Mouse (Mus musculus) kidney, embryonic 15.5 days (tissue): ENCODE data around the gene Hoxa6. TPM values are rescaled to one million over a fixed set of nuclear protein-coding genes. Genes with fewer than 3 reads are reported as not detected.

ENCODE experiments used
- ATAC-seq: fragments of 200-750 bp; cut with Nextera tagmentation; replicated peaks from 2 replicates; pipeline ENCODE4 v1.8.0; 2017; ENCODE audit warnings: moderate TSS enrichment; ENCODE audit not compliant: low FRiP score
- H3K27ac ChIP-seq: fragments of 300-500 bp; sonication (generic); 2 replicates; pipeline ENCODE4 v1.5.1; 2015; ENCODE audit warnings: mild to moderate bottlenecking, inconsistent platforms
- H3K27me3 ChIP-seq: fragments of 300-500 bp; sonication (generic); 2 replicates; pipeline ENCODE4 v1.6.1; 2015; ENCODE audit warnings: inconsistent platforms
- H3K36me3 ChIP-seq: fragments of 300-500 bp; sonication (generic); 2 replicates; pipeline ENCODE4 v1.6.1; 2015; ENCODE audit warnings: inconsistent platforms
- H3K4me1 ChIP-seq: fragments of 300-500 bp; sonication (generic); 2 replicates; pipeline ENCODE4 v1.6.1; 2015; ENCODE audit warnings: inconsistent platforms
- H3K4me2 ChIP-seq: fragments of 300-500 bp; sonication (generic); 2 replicates; pipeline ENCODE4 v1.6.1; 2015; ENCODE audit warnings: moderate library complexity, mild to moderate bottlenecking, inconsistent platforms
- H3K4me3 ChIP-seq: fragments of 300-500 bp; sonication (generic); replicated peaks from 2 replicates; pipeline ENCODE4 v1.5.1; 2015; ENCODE audit warnings: mild to moderate bottlenecking, inconsistent platforms
- H3K9ac ChIP-seq: fragments of 300-500 bp; sonication (generic); 2 replicates; pipeline ENCODE4 v1.6.1; 2015; ENCODE audit warnings: mild to moderate bottlenecking, inconsistent platforms
- H3K9me3 ChIP-seq: fragments of 300-500 bp; sonication (generic); replicated peaks from 2 replicates; pipeline ENCODE4 v1.6.1; 2016; ENCODE audit warnings: inconsistent platforms
- WGBS: fragments of 180-500 bp; shearing (Covaris S2); methylation state at CpG from one replicate; pipeline ENCODE4 v1.1.7; 2015; ENCODE audit warnings: mixed read lengths; 5-methylcytosine and 5-hydroxymethylcytosine counted together
- polyA plus RNA-seq: library from polyadenylated mRNA; unstranded; fragments of >200 nt; fragmentation: Nextera tagmentation; extraction: Ambion mirVana; gene quantifications from 2 replicates; pipeline ENCODE4 v1.2.1, GENCODE M21; 2015

Hoxa6 gene
- polyA plus RNA-seq, 1 experiment from 2014 or later = 4.3 TPM

DNA sequence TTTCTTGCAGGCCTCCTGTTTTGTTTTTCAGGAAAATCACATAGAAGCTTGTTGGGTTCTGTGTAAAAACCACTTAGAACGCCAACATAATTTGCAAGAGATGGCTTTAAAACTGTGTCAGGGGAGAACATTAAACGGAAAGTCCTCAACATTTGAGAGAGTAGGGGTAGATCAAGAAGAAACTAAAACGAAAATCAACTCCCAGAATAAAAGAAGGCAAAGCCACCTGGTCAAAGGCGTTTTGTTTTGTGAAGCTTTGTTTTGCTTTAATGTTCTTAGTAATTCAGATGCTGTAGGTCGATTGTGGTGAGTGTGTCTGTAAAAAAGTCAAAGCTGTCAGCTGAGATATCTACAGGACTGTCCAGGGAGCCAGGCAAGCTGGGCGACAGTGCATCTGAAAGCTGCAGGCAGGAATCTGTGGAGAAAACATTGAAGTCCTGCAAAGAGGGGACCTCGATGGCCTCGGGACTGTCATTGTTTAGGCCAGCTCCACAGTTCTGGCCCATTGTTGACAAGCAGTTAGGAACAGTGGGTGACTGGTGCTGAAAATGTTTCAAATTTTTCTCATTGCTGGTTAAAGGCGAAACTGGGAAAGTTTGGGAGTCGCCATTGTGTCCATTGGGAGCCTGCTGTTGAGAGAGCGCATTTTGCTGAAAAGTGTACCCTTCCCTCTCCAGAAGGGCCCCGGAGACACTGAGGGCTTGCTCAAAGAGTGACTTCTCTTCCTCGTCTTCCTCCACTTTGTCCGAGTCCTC, 45.7 kb downstream of the Hoxa6 start:
- 27% methylated on average over 14 of the region's 14 CpGs for WGBS
- Histone ChIP-seq H3K36me3 (no peaks in the 10 kb centered on the region), H3K9ac (no peak overlapping the region), H3K4me3 (peak overlapping the region; percentile 44), H3K27me3 (peaks cover 4% of the 10 kb centered on the region), H3K4me1 (peaks cover 92% of the 10 kb centered on the region), H3K9me3 (no peaks in the 10 kb centered on the region), H3K4me2 (peak overlapping the region; percentile 77), H3K27ac (peak overlapping the region; percentile 90)
- no peak for ATAC-seq

DNA sequence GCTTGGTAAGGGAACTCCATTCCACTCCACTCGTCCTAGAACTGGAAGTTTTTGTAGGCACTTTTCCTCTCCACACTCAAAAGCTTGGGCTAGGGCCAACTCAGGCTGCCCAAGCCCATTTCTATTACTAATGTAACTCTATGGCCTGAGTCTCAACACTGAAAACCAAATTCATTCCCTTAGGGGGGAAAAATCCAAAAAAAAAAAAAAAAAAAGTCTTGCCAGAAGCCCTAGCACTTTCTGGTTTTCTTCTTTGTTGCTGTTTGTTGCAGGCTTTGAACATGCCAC, 46.5 kb downstream of the Hoxa6 start:
- no peak overlapping the region for H3K9ac ChIP-seq
- peaks cover 92% of the 10 kb centered on the region for H3K4me1 ChIP-seq
- H3K27ac ChIP-seq = peak overlapping the region; percentile 57; the same call in 1 of the 2 replicates
- no peaks in the 10 kb centered on the region for H3K9me3 ChIP-seq
- H3K4me3 ChIP-seq = no peak overlapping the region
- H3K36me3 ChIP-seq = no peaks in the 10 kb centered on the region
- peaks cover 11% of the 10 kb centered on the region for H3K27me3 ChIP-seq
- 38% methylated on average over 1 of the region's 1 CpGs for WGBS
- ATAC-seq = no peak
- H3K4me2 ChIP-seq = peak overlapping the region; percentile 34; the same call in 1 of the 2 replicates

DNA sequence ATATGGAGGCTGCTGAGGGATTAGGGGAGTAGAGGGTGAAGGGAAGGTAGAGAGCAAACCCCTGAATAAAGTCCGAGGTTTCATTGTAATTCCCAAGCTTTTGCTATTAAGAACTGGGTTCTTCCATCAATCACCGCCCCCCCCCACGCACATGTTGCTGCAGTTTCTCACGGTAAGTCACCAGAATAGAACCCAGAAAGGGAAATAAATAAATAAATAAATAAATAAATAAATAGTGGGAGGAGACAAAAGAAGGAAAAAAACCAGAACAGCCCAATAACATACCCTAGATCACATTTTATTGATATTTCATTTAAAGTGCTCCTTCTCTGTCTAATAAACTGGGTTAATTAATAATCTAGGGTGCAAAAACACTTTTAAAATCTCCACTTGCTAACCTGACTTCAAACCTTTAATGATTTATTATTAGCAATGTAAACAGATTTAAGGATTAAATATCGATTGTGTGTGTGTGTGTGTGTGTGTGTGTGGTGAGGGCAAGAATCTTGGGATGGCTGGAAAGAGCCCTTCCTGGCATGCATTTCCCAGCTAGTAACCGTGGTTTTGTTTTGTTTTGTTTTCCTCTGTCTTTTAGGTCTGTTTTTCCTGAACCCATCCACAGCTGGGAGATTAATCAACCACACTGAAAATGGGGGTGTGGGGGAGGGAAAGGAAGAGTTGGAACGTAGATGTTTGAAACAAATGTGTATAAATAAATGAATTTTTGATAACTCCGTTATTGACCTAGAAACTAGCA, 47.0 kb downstream of the Hoxa6 start:
- 11% methylated on average over 8 of the region's 8 CpGs for WGBS
- Histone ChIP-seq H3K9me3 (no peaks in the 10 kb centered on the region), H3K4me3 (peak overlapping the region; percentile 85), H3K4me2 (peak overlapping the region; percentile 97), H3K27ac (peak overlapping the region; percentile 95), H3K27me3 (peaks cover 16% of the 10 kb centered on the region), H3K4me1 (peaks cover 92% of the 10 kb centered on the region), H3K9ac (no peak overlapping the region), H3K36me3 (no peaks in the 10 kb centered on the region)
- no peak for ATAC-seq

DNA sequence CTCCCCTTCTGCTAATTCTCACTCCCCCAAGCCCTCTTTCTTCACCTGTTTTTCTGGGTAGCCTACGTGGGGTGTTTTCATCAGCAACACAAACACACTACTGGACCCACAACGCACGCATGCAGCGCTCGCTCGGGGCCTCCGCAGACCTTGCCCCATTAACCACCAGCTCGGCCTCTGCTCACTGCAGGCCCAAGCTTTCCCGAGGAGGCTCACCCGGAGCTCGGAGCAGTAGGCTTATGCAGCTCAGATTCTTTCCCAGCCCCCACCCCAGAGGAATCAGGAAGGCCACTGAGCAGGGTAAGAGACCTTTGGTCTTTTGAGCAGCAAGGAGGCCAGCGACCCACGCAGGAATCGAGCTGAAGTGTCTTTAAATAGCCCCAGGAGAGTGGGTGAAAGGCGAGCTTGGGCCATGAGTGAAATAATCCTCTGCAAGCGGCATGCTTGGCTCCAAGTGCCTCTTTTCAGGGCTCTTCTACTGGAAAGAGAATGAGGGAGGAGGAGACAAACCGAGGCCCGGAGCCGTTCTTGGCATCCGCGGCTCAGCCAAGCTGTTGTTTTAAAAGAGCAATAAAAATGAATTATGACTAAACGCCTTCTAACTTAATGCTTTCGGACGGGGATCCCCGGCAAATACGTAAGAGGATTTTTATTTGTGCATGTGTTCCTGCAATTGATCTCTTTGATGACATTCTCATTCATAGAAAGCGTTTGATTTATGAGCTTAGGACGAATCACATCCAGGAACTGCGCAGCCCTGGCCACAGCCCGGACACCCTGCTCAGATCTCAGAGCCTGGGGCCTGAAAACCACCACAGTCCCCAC, 47.8 kb downstream of the Hoxa6 start:
- Histone ChIP-seq H3K4me1 (peaks cover 86% of the 10 kb centered on the region), H3K36me3 (no peaks in the 10 kb centered on the region), H3K4me3 (peak overlapping the region; percentile 85), H3K27ac (peak overlapping the region; percentile 95), H3K4me2 (peak overlapping the region; percentile 97), H3K9me3 (no peaks in the 10 kb centered on the region), H3K27me3 (peaks cover 24% of the 10 kb centered on the region), H3K9ac (peak overlapping the region; percentile 34)
- 3% methylated on average over 30 of the region's 30 CpGs for WGBS
- peak; percentile 49 for ATAC-seq

DNA sequence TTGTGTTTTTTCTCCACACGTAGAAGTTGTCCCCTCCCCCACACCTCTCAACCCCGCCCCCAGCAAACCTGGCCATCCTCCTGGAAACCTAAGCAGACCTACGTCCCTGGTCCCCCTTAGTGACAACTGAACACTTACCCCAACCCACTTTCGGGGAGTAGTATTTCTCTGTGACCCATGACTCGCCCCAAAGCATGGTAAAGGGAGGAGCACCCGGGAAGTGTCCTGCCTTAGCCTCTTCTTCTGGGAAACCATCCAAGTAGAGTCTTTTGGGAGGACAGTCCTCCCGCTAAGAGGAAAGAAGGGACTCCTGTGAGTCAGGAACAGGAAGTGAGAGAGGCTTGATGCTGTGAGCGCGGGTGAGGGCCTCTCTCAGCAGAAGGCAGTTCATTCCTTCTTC, 48.5 kb downstream of the Hoxa6 start:
- Histone ChIP-seq H3K4me3 (peak overlapping the region; percentile 85), H3K27me3 (peaks cover 32% of the 10 kb centered on the region), H3K9me3 (no peaks in the 10 kb centered on the region), H3K36me3 (no peaks in the 10 kb centered on the region), H3K27ac (peak overlapping the region; percentile 95), H3K9ac (peak overlapping the region; percentile 34; the same call in 1 of the 2 replicates), H3K4me1 (peaks cover 78% of the 10 kb centered on the region), H3K4me2 (peak overlapping the region; percentile 97)
- ATAC-seq = no peak
- WGBS = 11% methylated on average over 9 of the region's 9 CpGs

DNA sequence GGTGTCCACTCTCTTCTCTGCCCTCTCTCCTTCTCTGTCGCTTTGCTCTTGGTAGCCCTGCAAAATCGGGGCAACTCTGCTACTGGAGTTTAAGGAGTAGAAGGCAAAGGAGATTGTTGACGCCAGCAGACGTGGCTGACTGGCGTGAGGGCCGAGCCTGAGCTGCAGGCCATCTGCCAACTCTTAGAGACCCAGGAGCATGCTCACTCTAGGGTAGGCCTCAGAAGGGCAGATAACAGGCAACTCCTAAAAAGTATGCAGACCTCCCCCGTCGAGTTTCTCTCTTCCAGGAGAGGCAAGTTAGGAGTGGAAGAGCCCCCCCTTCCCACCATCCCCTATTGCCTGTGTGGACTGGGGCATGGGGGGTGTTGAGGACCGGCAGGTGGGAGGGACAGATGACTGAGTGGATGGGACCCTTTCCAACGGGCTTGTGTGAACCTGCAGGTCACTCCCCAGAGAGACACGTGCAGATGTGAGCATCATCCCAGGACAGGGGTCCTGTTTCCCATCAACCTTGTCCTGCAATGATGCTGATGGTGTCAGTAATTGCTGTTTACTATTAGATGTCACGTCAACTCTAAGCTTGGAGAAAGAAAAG, 49.3 kb downstream of the Hoxa6 start:
- WGBS = 7% methylated on average over 12 of the region's 12 CpGs
- Histone ChIP-seq H3K4me1 (peaks cover 71% of the 10 kb centered on the region), H3K27me3 (peaks cover 39% of the 10 kb centered on the region), H3K36me3 (no peaks in the 10 kb centered on the region), H3K4me3 (peak overlapping the region; percentile 85), H3K9ac (peak overlapping the region; percentile 77), H3K27ac (peak overlapping the region; percentile 95), H3K4me2 (peak overlapping the region; percentile 97), H3K9me3 (no peaks in the 10 kb centered on the region)
- peak; percentile 3 for ATAC-seq

DNA sequence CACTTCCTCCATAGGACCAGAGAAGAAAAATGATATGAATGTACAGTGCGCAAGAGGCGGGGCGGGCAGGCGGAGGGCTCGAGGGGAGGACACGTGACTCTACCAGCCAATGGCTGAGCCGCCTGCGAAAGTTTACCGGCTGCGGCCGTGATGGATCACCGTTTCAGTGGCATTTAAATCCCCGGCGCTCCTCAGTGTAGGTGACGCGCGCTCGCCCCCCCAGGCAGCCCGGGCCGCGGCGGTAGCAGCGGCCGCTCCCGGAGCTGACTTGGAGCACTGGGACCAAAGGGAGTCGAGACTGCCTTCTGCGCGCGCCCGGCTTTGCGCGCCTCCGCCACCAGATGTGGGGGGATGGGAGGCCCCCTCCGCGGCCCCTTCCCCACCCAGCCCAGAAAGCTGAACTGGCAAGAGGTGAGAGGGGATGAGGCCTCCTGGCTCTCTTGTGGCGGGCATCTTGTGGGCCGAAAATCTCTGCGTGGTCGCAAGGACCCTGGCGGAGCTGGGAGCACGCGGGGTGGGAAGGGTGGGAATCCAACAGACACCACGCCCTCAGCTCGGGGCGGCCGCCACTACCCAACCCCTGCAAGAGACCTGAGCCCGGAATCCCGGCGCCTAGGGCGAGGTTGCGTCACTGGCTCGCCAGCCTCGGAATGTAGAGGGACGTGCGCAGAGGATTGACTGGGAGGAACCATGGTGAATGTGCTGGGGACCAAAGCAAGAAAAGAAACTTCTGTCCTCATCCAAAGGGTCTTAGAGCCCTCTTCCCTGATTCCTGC, 50.1 kb downstream of the Hoxa6 start, which contains the start of gene Hoxa1:
Gene Hoxa1 (minus strand): TSS at position 42 of the 776 bp plus-strand sequence.
- Histone ChIP-seq H3K4me2 (peak within 1 kb of the TSS; percentile 97), H3K27me3 (peaks cover 46% of the 10 kb centered on the region), H3K9ac (peak within 1 kb of the TSS; percentile 77), H3K27ac (peak within 1 kb of the TSS; percentile 95), H3K36me3 (no peaks in the 10 kb centered on the region), H3K9me3 (no peaks in the 10 kb centered on the region), H3K4me1 (peaks cover 63% of the 10 kb centered on the region), H3K4me3 (peak within 1 kb of the TSS; percentile 85)
- ATAC-seq = peak; percentile 83
- under 1% methylated on average over 55 of the region's 55 CpGs for WGBS

DNA sequence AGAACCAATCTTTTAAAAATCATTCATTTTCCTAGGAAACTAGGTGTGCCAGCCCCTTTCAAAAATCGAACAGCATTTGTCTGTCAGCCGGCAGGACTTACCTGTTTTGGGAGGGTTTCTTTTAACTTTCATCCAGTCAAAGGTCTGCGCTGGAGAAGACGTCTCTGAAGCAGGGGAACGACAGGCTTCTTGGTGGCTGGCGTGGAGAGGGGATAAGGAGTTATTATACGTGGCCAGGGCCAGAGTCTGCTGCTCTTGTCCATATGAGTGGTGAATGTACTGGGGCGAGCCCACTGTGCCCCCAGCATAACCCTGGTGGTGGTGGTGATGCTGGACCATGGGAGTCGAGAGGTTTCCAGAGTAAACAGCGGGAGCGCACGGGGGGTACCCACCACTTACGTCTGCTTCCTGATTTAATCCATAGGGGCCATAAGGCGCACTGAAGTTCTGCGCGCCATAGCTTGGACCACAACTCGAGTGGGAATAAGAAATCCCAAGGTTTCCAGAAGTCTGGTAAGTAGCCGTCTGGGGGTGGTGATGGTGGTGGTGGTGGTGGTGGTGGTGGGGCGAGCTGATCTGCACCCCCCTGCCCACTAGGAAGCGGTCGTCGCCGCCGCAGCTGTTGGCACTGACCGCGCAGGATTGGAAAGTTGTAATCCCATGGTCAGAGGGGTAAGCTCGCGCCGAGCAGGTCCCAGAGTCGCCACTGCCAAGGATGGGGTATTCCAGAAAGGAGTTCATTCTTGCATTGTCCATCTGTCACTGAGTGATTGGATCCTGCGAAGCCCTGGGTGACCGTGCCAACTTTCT, 50.9 kb downstream of the Hoxa6 start:
- Histone ChIP-seq H3K27ac (0 out of 2 replicates have a peak overlapping the region, but pooled peaks have one; percentile 95), H3K4me2 (peak overlapping the region; percentile 97), H3K36me3 (no peaks in the 10 kb centered on the region), H3K4me1 (peaks cover 61% of the 10 kb centered on the region), H3K4me3 (peak overlapping the region; percentile 85), H3K9me3 (no peaks in the 10 kb centered on the region), H3K9ac (peak overlapping the region; percentile 77; the same call in 1 of the 2 replicates), H3K27me3 (peaks cover 54% of the 10 kb centered on the region)
- under 1% methylated on average over 32 of the region's 32 CpGs for WGBS
- ATAC-seq = peak; percentile 47; the same call in 1 of the 2 replicates

DNA sequence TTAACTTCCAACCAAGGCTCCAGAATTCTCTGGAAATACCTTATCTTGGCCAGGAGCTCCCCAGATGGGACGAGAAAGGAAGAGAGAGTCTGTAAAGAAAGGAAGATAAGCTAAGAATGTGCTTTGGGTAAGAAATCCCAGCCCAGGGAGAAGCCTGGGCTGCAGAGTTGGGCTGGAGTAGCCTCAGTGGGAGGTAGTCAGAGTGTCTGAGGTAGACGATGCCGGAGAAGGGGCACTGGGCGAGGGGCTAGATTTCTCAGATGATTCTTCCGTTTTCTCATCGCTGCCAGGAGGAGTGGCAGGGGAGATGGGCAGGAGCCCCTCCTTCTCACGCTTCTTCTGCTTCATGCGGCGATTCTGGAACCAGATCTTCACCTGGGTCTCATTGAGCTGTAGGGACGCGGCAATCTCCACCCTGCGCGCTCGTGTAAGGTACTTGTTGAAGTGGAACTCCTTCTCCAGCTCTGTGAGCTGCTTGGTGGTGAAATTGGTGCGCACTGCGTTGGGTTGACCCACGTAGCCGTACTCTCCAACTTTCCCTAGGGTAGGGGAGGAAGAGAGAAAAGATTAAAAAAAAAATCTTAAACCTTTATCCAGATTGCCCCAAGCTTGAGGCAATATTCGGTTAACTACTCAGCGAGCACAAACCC, 51.8 kb downstream of the Hoxa6 start:
- Histone ChIP-seq H3K9me3 (no peaks in the 10 kb centered on the region), H3K27me3 (peaks cover 62% of the 10 kb centered on the region), H3K27ac (no peak overlapping the region), H3K4me2 (peak overlapping the region; percentile 97), H3K9ac (no peak overlapping the region), H3K4me1 (peaks cover 52% of the 10 kb centered on the region), H3K4me3 (peak overlapping the region; percentile 20), H3K36me3 (no peaks in the 10 kb centered on the region)
- WGBS = 13% methylated on average over 20 of the region's 20 CpGs
- ATAC-seq = no peak
